Mouse (Mus musculus) spleen, adult 2 months (tissue): ENCODE measurements around the gene Bmpr1b.

Source experiments
- CTCF ChIP-seq: fragments of 200-500 bp; IDR thresholded peaks from 2 replicates; pipeline ENCODE4 v1.5.1; 2011; ENCODE audit warnings: mild to moderate bottlenecking, inconsistent platforms; ENCODE audit not compliant: insufficient read depth, insufficient read length, insufficient replicate concordance; ENCODE audit errors: extremely low read depth
- POLR2A ChIP-seq: fragments of 200-500 bp; IDR thresholded peaks from 2 replicates; pipeline ENCODE4 v1.6.1; 2011; ENCODE audit warnings: low read depth, low read length, inconsistent platforms

DNA sequence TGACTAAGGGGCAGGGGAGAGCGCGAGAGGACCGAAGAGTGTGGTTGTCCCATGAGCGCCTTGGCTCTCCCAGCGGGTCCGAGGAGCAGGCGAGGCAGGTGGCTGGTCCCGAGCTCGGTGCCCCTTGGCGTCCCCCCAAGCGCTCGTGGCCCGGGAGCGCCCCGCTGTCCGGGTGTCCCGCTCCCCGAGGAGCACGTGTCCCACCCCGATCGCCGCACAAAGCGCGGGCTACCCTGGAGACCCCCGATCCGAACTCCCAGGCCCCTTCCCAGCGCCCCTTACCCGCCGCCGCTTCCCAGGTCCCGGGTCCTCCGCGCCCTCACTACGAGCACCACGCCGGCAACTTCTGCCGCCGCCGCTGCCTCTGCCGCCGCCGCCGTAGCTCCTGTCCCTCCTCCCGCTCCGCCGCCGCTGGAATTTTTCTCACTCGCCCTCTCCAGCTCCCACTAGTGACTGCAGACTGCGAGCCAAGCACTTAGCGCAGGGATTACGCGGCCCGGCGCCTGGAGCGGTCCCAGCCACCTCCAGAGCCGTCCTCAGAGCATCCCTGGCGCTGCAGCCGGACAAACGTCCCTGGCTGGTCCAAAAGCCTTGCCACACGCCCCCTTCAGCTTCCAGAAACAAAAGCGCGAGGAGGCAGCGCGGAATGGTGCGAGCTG lies at the start of gene Bmpr1b:
- no peak for TF ChIP-seq CTCF
- TF ChIP-seq POLR2A = no peak
